Mouse (Mus musculus): Measurements from ENCODE around the gene Ldlrad3. TPM values are rescaled to one million over a fixed set of nuclear protein-coding genes. Genes with fewer than 3 reads are reported as not detected.

The Ldlrad3 gene
- total RNA-seq, 2 experiments from 2014 or later: 21.6 to 23.0 TPM

DNA sequence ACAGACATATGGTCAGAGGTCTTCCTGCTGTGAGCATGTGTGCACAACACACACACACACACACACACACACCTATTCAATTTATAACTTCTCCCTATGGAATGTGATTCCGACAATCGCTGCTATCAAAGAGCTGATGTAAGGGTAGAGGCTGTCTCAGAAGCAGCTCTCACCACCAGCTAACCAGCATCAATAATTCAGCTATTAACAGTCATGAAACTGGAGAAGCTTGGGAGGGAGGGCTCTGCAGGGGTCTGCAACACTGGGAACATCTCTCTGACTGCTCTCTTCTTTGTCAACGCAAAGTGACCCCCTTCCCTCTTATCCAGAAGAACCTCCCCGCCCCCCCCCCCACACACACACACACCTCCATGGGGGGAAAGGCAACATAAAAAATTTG lies 38.6 kb downstream of the Ldlrad3 start:
- intact Hi-C loops (cut with DNase I): no loop called here
- DNase-seq: no peak

DNA sequence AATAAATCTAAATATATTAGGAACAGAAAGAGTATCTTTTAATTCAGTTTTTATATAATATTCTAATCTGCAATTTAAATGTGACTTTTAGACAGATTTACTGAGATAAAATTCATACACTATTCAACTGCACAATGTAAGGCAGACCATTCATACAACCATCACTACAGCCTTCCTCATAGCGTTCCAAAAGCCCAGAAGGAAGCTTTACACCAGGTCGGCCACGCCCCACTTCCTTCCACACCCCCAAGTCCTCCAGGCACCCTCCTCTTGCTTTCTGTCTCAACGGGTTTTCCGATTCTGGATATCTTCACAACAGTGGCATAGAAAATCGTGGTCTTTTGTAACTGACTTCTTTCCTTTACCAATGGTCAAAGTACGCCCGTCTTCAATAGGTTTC lies 39.8 kb downstream of the Ldlrad3 start:
- DNase-seq: no peak
- intact Hi-C loops (cut with DNase I): no loop called here

DNA sequence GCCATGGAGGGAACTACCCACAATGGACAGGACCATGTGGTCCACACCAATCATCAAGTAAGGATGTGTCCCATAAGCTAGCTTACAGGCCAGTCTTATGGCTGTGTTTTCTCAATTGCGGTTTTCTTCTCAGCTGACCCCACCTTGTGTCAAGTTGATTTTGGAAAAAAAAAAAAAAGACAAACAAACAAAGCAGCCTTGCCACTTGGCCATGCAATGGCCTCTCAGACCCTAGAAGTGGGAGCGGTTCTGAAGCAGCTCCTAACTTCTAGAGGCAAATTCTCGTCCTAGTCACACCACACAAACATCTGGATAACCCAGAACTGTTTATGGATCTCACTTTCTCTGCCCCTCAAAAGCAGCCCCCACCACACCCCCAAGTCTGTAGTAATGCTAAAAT lies 41.1 kb downstream of the Ldlrad3 start:
- no peak for DNase-seq
- intact Hi-C loops (cut with DNase I): no loop called here

DNA sequence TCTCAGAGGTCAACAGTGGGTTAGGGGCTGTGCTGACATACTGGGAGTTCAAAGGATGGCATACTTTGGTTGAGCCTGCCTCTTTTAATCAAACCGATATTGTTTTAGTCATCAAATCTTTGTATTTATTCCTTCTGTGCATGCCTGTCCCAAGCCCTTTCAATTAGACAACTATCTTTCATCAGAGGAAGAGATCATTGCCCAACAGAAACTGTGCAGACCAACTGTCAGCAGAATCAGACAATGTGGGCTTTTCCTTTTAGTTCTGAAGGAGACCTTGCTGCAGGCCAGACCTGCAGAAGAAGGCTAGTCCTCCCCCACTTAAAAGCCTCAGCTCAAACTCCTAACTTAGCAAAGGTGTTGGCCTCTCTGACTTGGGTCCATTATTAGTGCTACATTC lies 41.9 kb downstream of the Ldlrad3 start:
- intact Hi-C loops (cut with DNase I): no loop called here
- DNase-seq: no peak

DNA sequence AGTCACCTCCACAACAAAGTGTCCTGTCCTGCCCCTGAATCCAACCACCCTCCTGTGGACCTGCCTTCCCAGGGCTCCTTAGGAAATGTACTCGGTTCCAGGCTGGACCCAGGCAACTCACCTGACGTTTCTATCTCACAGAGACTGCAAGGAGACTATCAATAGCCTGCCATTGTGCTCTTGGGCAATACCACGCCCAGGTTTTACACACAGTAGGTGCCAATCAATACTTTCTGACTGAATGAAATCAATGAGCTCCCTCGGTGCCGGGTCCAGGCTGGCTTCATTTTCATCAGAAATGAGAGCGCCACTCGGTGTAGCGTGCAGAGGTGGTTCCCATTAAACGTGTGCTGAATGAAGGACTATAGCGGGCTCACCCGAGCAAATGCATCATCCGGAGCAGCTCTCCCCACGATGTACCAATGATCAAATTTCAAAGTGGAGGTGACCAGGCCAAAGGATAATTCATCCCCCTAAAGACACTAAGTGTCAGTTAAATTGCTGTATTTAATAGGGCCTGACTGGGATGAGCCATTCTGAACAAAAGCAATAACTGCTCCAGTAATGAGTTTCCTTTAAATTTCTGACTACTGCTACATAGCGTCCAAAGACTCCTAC lies 43.4 kb downstream of the Ldlrad3 start:
- no peak for DNase-seq
- intact Hi-C loops (cut with DNase I): no loop called here

DNA sequence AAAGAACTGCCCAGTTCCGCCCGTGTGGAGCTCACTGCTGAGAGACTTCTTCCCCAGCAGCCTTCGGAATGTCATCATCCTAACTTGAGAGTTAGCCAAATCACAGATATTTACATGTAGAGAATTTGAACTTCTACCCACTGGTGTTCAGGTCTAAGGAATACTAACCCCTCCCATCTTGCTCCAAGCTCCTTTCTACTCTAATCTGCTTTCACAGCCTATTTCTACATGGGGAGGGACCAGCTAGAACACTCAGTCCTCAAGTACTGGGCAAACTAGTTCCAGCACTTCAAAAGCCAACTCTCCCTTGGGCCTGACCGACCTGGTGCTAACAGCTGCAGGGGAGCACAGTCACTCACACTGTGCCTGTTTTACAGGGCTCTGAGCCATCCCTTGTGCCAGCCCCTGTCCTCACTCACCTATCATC lies 44.0 kb downstream of the Ldlrad3 start:
- no peak for DNase-seq
- intact Hi-C loops (cut with DNase I): no loop called here

DNA sequence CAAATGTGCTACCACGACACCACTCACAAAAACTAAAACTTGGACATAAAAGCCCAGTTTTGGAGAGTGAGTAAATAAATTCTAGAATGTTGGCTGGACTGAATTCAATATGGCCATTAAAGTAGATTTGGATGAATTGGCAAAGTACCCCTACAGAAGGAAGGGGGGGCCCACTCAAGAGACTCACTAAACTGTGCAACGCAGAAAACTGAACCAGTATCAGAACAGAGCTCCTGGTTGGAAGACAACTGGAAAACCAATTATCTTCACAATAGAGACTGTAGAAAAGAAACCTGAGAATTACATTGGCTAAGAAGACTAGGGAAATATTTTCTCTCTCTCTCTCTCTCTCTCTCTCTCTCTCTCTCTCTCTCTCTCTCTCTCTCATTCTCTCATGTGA lies 45.0 kb downstream of the Ldlrad3 start:
- intact Hi-C loops (cut with DNase I): no loop called here
- no peak for DNase-seq

DNA sequence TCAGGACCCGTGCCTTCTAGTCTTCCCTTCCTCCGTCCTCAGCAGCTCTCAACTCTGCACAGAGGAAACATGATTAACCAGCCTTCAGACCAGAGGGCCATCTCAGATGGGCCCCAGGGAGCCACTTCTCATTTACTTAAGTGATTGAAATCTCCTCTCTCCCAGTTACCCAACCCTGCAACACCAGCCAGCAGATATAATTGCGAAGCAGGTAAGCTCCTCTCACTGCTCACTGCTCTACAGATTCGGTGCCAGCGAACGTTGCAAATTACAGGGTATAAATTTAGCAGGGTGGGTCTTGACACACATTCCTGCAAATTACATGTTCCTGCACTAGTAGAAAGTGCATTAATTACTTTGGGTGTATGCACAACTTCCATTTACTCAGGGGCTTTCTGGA lies 48.3 kb downstream of the Ldlrad3 start:
- intact Hi-C loops (cut with DNase I): no loop called here
- DNase-seq: no peak

DNA sequence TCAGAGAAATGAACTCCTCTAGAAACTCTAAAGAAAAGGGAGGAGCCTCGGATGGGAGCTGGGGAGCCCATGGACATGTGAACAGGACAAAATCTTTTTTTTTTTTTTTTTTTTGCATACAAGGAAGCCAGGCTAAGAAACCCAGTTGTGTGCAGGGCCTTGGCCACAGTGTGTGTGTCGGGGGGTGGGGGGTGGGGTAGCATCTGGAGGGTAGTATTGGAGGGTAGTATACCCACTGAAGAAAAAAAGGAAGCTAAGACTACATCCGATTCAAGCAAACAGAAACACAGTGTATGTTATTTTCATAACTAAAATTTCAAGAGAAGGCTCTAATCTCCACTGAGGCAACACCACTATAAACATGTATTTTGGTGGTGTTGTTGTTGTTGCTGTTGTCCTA lies 50.0 kb downstream of the Ldlrad3 start:
- intact Hi-C loops (cut with DNase I): no loop called here
- no peak for DNase-seq

DNA sequence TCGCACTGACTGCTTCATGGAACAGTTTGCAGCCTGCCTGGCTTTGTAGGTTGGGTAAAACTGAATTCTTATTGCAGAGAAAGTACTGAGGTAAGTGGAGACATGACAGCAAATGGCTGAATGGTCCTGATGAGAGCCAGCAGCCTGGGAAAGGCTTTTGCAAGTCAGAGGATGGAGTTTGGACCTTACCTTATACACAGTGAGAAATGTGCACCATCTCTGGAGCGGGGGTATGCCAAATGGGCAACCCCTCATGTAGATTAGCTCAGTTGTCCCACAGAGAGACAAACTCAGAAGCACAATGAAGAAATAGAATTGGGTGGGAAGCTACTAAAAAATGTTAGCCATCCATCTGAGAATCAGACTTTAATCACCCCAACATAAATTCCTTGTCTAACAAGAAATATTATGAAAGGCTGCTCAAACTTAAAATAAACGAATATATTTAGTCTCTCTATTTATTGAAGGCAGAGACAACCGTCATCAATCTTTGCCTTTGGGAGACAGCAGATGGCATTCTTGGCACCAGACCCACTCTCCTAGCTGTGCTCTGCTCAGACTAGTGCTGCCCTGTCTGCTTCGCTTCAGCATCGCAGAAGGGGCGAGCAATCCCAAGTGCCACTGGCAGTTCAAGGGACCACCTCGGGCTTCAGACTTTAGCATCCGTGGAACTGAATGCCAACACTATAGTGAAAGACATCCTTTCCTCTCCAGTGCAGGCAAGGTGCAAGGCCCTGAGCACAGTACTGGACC lies 51.5 kb downstream of the Ldlrad3 start:
- peak; percentile 88 for DNase-seq
- intact Hi-C loops (cut with DNase I): no loop called here

DNA sequence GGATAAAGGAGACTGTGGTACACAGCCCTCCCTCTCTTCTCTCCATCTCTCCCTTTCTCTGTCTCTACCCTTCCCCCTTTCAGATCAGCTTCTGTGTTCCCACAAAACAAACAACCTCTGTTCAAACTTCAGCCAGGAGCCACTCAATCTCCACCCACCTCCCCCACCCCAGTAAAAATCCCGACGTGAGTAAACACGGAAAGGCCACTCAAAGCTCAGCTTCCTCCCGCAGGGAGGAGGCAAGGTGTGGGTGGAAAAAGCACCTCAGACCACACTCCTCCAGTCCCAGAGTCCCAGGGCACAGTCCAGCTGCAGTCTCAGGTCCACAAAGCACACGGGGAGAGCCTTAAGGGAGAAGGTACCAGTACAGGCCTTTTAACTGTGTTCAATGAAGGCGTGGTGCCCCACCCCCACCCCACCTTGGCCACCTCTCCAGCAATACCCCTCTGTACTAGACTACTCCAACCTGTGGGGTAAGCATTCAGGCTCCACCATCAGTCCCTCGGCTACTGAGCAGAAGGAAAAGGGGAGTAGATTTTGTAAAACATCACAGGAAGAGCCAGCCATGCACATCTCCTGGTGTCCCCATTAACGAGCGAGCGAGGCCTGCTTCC lies 53.1 kb downstream of the Ldlrad3 start:
- intact Hi-C loops (cut with DNase I): no loop called here
- no peak for DNase-seq

DNA sequence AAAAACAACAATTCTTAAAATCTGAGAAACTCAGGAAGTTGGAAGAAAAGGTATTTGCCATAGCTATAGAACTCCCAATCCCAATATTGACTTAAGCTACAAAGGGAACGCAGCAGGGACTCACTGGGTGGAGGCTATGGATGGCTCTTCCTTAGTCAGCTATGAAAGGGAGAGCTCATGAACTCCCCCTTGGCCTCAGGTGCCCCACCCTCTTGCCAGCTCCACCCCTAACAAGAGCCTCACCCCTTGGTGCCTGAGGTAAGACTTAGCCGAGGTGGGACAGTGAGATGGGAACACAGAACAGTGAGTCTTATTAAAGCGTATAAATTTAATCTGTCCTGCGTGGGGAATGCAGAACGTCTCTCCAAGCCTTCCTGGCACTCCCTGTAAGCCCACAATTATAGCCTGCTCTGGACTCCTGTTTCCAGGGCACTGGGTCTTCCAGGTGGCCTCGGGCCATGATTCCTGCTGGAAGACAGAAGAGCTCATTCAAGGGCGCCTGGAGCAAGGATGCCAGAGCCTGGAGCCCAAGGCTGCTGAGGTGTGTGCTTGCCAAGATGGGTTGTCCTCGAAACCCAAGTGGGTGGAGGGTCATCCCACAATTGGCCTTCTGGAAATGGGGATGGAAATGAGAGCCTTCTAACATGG lies 55.9 kb downstream of the Ldlrad3 start:
- intact Hi-C loops (cut with DNase I): no loop called here
- DNase-seq: peak; percentile 84

DNA sequence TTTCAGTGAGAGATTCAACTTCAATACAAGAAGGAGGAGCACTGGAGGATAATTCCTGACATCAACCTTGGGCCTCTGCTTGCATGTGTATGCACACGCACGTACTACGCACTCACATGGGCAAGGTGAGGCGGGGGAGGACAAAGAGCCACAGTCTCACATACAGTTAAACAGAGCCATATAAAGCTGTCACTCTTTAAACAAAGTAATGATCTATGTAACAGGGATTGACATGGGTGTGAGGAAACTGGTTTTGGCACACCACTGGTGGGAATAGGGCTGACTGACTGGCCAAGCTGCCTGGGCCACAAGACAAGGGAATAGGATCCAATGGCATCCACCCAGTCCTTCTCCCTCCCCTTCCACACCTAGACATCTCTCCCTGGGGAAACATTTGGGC lies 57.0 kb downstream of the Ldlrad3 start:
- intact Hi-C loops (cut with DNase I): no loop called here
- DNase-seq: no peak

DNA sequence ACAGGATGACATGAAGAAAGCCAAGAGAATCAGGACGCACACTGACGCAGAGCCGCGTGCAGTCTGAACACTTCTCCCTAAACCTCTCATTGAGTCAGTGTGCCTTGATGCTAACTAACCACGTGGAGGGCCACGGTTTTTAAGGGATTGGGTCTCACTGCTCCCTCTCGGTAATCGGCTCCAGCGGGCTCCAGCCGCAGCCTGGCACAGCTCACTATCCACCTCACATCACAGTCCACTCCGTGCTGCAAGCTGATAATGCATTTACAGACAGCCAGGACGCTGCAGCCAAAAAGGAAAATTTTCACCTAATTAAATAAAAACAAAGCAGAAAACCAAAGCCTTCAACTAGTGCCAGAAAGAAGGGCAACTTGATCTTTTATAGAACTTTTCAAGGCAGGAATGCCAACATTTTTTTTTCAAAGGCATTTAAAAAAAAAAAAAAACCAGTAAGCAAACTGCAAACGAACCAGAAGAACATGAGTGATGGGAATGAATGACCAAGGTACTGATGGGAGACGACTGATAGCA lies 57.6 kb downstream of the Ldlrad3 start:
- intact Hi-C loops (cut with DNase I): no loop called here
- DNase-seq: peak; percentile 33

DNA sequence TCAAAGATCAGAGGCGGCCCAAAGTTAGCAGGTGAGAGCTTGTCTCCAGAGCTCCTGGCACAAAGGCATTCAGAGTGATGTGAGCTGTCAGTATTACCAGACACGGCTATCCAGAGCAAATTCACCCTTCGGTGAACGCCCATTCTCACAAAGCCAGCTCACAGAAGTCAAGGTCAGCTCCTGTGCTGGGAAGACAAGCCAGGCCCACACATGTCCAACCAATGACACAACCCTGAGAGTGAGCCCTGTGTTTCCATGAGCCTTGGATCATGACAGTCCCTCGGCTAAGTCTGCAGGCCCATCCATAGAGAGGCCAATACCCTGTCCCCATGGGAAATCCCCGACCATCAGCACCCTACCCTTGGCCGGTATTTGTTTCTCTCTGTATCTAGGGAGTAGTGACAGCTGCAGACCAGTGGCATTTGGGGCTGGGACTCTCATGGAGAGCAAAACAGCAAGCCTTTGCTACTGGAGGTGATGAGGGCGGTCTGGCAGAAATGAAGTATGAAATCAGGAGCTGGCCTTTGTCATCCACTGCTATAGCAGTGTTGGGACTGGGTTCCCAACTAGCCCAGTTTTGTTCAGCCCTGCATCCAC lies 58.3 kb downstream of the Ldlrad3 start:
- no peak for DNase-seq
- intact Hi-C loops (cut with DNase I): no loop called here

DNA sequence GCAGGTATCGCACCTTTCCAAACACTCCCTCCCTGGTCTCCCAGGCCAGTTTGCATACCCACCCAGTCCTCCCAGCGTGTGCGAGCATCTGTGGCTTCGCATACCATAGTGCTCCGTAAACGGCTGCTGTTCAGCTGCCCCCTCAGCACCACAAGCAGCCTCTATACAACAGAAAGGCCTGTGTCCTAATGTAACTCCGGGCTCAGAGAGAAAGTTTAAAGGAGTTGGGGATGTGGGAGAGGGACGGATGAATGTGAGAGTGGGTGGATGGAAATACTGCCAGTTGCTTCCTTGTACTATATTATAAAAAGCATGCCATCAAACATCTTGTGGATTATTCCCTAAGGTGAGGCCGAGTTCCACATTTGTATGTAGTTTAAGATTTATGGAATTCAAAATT lies 59.0 kb downstream of the Ldlrad3 start:
- intact Hi-C loops (cut with DNase I): no loop called here
- DNase-seq: no peak

DNA sequence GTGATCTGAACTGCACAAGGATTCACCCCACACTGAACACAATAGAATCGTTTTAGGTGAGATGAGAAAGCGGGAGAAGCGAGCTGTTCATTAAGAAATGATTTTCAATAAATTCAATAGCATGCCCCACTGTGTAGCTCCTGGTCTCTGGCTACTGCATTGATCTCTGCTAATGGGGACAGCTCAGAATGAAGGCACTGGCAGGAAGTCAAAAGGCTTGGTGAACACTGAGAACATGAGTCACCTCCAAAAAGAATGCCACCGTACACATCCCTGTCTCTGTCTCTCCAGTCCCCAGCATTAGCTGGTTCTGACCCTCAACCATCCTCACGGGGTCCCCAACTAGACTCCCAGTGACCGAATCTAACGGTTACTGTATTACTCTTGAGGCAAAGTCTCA lies 60.1 kb downstream of the Ldlrad3 start:
- intact Hi-C loops (cut with DNase I): no loop called here

DNA sequence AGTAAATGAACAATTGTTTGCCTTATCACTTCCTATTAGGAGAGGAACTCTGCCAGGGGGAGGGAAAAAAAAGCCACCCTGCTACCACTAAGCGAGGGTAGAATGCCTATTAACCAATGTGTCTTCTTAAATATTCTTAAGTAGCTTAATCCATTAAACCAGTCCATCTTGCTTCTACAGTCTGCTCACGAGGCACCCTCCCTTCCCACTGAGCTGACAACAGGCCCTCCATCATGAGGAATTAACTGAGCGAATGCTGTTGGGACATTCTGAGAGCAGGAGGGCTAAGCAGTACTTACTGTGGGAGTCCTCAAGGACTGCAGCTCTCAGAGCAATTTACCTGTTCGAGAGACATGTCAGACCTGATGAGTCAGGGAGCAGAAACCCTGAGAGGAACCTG lies 61.1 kb downstream of the Ldlrad3 start:
- intact Hi-C loops (cut with DNase I): no loop called here
- DNase-seq: no peak

More for the DNA sequence above, 60.1 kb downstream of the Ldlrad3 start:
- DNase-seq: no peak

DNA sequence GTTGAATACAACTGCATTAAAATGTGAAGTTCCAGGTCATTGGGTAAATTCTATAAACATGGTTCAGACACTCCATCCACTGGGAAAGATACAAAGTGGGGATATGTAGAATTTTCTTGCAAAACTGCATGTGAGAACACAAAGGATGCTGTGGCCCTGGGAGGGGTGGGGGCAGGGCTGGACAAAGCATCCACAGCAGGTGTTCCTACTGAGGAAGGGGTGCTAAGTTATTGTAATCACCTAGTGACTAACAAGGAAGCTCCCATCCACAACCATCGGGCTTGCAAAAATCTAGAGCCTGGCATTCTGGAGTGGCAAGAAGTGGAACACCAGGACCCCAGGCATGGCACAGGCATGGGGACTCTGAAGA lies 64.1 kb downstream of the Ldlrad3 start:
- intact Hi-C loops (cut with DNase I): no loop called here
- no peak for DNase-seq

DNA sequence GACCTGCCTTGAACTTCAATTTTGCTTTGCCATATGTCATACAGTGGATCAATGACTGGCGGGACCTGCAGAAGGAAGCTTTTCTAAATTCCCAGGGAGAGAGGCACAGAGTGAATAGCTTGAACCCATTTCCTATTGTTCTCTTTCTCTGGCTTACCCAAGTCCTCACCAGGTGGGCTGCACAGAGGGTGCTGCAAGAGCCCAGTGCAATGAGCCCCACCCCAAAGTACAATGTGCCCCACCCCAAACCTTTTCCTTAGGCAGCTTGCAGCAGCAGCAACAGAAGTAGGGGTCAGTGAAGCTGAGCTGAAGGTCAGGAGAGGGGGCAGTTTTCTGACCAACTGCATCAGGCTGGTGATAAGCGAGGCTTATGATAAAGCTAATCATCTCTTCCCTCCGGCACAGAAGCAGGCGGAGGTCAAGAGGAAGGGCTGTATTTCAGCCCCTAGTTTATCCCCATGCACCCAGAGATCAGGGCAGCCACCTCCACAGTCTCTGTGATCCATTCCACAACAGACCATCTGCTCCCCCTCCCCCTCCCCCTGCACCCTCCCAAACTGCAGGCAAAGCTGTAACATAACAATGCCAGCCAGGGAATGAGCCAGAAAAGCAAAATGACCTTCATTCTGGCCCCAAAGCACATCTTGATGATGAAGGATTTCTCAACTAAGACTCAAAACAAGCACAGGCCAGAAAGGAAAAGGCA lies 64.6 kb downstream of the Ldlrad3 start:
- DNase-seq: peak; percentile 70
- intact Hi-C loops (cut with DNase I): no loop called here
